Mouse (Mus musculus) lung, adult 2 months (tissue): ENCODE data around the gene Cacna1c. TPM values are rescaled to one million over a fixed set of nuclear protein-coding genes. Genes with fewer than 3 reads are reported as not detected.

Source experiments
- DNase-seq: peaks from one replicate; pipeline ENCODE4 v3.0.0; 2022
- H3K4me1 ChIP-seq: fragments of 200-500 bp; 2 replicates; pipeline ENCODE4 v1.6.1; 2011; ENCODE audit warnings: low read length; ENCODE audit not compliant: control insufficient read depth, insufficient read depth
- H3K4me3 ChIP-seq: fragments of 200-500 bp; replicated peaks from 2 replicates; pipeline ENCODE3; 2011; ENCODE audit warnings: low read depth, mild to moderate bottlenecking, control low read depth, low read length; ENCODE audit errors: extremely low read depth
- CTCF ChIP-seq: fragments of 200-500 bp; IDR thresholded peaks from 2 replicates; pipeline ENCODE4 v1.5.1; 2011; ENCODE audit warnings: mild to moderate bottlenecking, low read length, control low read depth; ENCODE audit not compliant: insufficient read depth
- POLR2A ChIP-seq: fragments of 200-500 bp; IDR thresholded peaks from 2 replicates; pipeline ENCODE4 v1.6.1; 2011; ENCODE audit warnings: low read depth, mild to moderate bottlenecking, control low read depth, low read length, borderline replicate concordance; ENCODE audit errors: extremely low read depth
- WGBS: fragments of 180-500 bp; shearing (Covaris S2); methylation state at CpG from one replicate; pipeline ENCODE4 v1.1.7; 2018; 5-methylcytosine and 5-hydroxymethylcytosine counted together
- polyA plus RNA-seq: library from polyadenylated mRNA; depleted of rRNA; stranded (reverse); fragments of >200 nt; gene quantifications from 2 replicates; pipeline ENCODE4 v1.2.3, GENCODE M21; 2012

The Cacna1c gene
- polyA plus RNA-seq, 1 experiment, result 16.3 TPM

GRCm38 (mm10) chr6:118907704-118908103 is 288.5 kb downstream of the Cacna1c start:
- DNase-seq, result no peak
- no peak for TF ChIP-seq POLR2A
- TF ChIP-seq CTCF, result no peak
- WGBS, result 35% methylated on average over 1 of the region's 1 CpGs
- Histone ChIP-seq H3K4me1 (no peaks in the 10 kb centered on the region), H3K4me3 (no peak overlapping the region)

GRCm38 (mm10) chr6:118906878-118907277 is 289.3 kb downstream of the Cacna1c start:
- no peaks in the 10 kb centered on the region for H3K4me1 ChIP-seq

GRCm38 (mm10) chr6:118899688-118900087 is 296.5 kb downstream of the Cacna1c start:
- H3K4me1 ChIP-seq, result no peaks in the 10 kb centered on the region

More at GRCm38 (mm10) chr6:118906878-118907277, 289.3 kb downstream of the Cacna1c start:
- TF ChIP-seq POLR2A, result no peak
- no peak for TF ChIP-seq CTCF
- WGBS, result 72% methylated on average over 5 of the region's 5 CpGs
- no peak overlapping the region for H3K4me3 ChIP-seq
- no peak for DNase-seq

GRCm38 (mm10) chr6:118897101-118897500 is 299.1 kb downstream of the Cacna1c start:
- Histone ChIP-seq H3K4me3 (no peak overlapping the region), H3K4me1 (no peaks in the 10 kb centered on the region)
- TF ChIP-seq CTCF (no peak), POLR2A (no peak)
- DNase-seq, result no peak
- 61% methylated on average over 5 of the region's 5 CpGs for WGBS

More at GRCm38 (mm10) chr6:118899688-118900087, 296.5 kb downstream of the Cacna1c start:
- TF ChIP-seq CTCF (no peak), POLR2A (no peak)
- WGBS, result 79% methylated on average over 8 of the region's 8 CpGs
- no peak overlapping the region for H3K4me3 ChIP-seq
- no peak for DNase-seq

GRCm38 (mm10) chr6:118894043-118894442 is 302.2 kb downstream of the Cacna1c start:
- H3K4me3 ChIP-seq, result no peak overlapping the region
- WGBS, result 86% methylated on average over 6 of the region's 6 CpGs
- H3K4me1 ChIP-seq, result no peaks in the 10 kb centered on the region
- TF ChIP-seq POLR2A (no peak), CTCF (no peak)
- DNase-seq, result no peak

GRCm38 (mm10) chr6:118889441-118889840 is 306.8 kb downstream of the Cacna1c start:
- TF ChIP-seq CTCF (no peak), POLR2A (no peak)
- no peak overlapping the region for H3K4me3 ChIP-seq
- WGBS, result 73% methylated on average over 4 of the region's 4 CpGs
- no peaks in the 10 kb centered on the region for H3K4me1 ChIP-seq
- no peak for DNase-seq

- TF ChIP-seq CTCF (no peak), POLR2A (no peak)
Measured at GRCm38 (mm10) chr6:118887032-118887431, 309.2 kb downstream of the Cacna1c start.

GRCm38 (mm10) chr6:118884961-118885360 is 311.3 kb downstream of the Cacna1c start:
- Histone ChIP-seq H3K4me1 (no peaks in the 10 kb centered on the region), H3K4me3 (no peak overlapping the region)
- 76% methylated on average over 1 of the region's 1 CpGs for WGBS
- DNase-seq, result no peak
- TF ChIP-seq POLR2A (no peak), CTCF (no peak)

More at GRCm38 (mm10) chr6:118887032-118887431, 309.2 kb downstream of the Cacna1c start:
- Histone ChIP-seq H3K4me3 (no peak overlapping the region), H3K4me1 (no peaks in the 10 kb centered on the region)
- 81% methylated on average over 8 of the region's 8 CpGs for WGBS
- DNase-seq, result no peak

- no peak for DNase-seq
- Histone ChIP-seq H3K4me1 (no peaks in the 10 kb centered on the region), H3K4me3 (no peak overlapping the region)
- TF ChIP-seq POLR2A (no peak), CTCF (no peak)
- WGBS, result 71% methylated on average over 8 of the region's 8 CpGs
Measured at GRCm38 (mm10) chr6:118884073-118884551, 312.1 kb downstream of the Cacna1c start.

- TF ChIP-seq CTCF, result no peak
- no peak for TF ChIP-seq POLR2A
- no peak overlapping the region for H3K4me3 ChIP-seq
- no peak for DNase-seq
- 40% methylated on average over 2 of the region's 2 CpGs for WGBS
- H3K4me1 ChIP-seq, result peaks cover 3% of the 10 kb centered on the region; the same call in 1 of the 2 replicates
Measured at GRCm38 (mm10) chr6:118876204-118876603, 320.0 kb downstream of the Cacna1c start.
